Mouse (Mus musculus) frontal cortex, adult (tissue): ENCODE data around the gene Ddhd1.
A peak's percentile ranks its signal among the peaks of the same experiment; 100 is the strongest.

Experiments used
- ATAC-seq: cut with Nextera tagmentation; 2 replicates; pipeline ENCODE4 v1.9.2; 2017; ENCODE audit warnings: mild to moderate bottlenecking, moderate library complexity, mixed read lengths; ENCODE audit not compliant: low TSS enrichment

Gene Ddhd1

GRCm38 (mm10) chr14:45644786-45645185 lies 13.2 kb downstream of the Ddhd1 start:
- ATAC-seq: no peak

- ATAC-seq: no peak
Observed at GRCm38 (mm10) chr14:45644202-45644601, 13.7 kb downstream of the Ddhd1 start.

GRCm38 (mm10) chr14:45643461-45643860 lies 14.5 kb downstream of the Ddhd1 start:
- peak; percentile 86 for ATAC-seq

- ATAC-seq: no peak
Observed at GRCm38 (mm10) chr14:45642795-45643194, 15.1 kb downstream of the Ddhd1 start.

GRCm38 (mm10) chr14:45642217-45642616 lies 15.7 kb downstream of the Ddhd1 start:
- ATAC-seq: 0 out of 2 replicates have a peak, but pooled peaks have one; percentile 10

GRCm38 (mm10) chr14:45638717-45639116 lies 19.2 kb downstream of the Ddhd1 start:
- no peak for ATAC-seq

- no peak for ATAC-seq
Observed at GRCm38 (mm10) chr14:45635496-45635895, 22.4 kb downstream of the Ddhd1 start.

- no peak for ATAC-seq
Observed at GRCm38 (mm10) chr14:45632756-45633537, 25.0 kb downstream of the Ddhd1 start.

- no peak for ATAC-seq
Observed at GRCm38 (mm10) chr14:45630544-45630943, 27.4 kb downstream of the Ddhd1 start.

- no peak for ATAC-seq
Observed at GRCm38 (mm10) chr14:45629938-45630337, 28.0 kb downstream of the Ddhd1 start.

- no peak for ATAC-seq
Observed at GRCm38 (mm10) chr14:45618351-45618750, 39.6 kb downstream of the Ddhd1 start.

GRCm38 (mm10) chr14:45616526-45616925 lies 41.4 kb downstream of the Ddhd1 start:
- no peak for ATAC-seq

- ATAC-seq: no peak
Observed at GRCm38 (mm10) chr14:45615776-45616175, 42.2 kb downstream of the Ddhd1 start.

GRCm38 (mm10) chr14:45614822-45615221 lies 43.1 kb downstream of the Ddhd1 start:
- ATAC-seq: peak; percentile 10; the same call in 1 of the 2 replicates

- no peak for ATAC-seq
Observed at GRCm38 (mm10) chr14:45614406-45614805, 43.5 kb downstream of the Ddhd1 start.

- ATAC-seq: no peak
Observed at GRCm38 (mm10) chr14:45611654-45612053, 46.3 kb downstream of the Ddhd1 start.

GRCm38 (mm10) chr14:45602002-45602401 lies 55.9 kb downstream of the Ddhd1 start:
- ATAC-seq: peak; percentile 74

GRCm38 (mm10) chr14:45600587-45600986 lies 57.4 kb downstream of the Ddhd1 start:
- peak; percentile 76 for ATAC-seq

GRCm38 (mm10) chr14:45597855-45598254 lies 60.1 kb downstream of the Ddhd1 start:
- no peak for ATAC-seq

- ATAC-seq: no peak
Observed at GRCm38 (mm10) chr14:45593261-45593660, 64.7 kb downstream of the Ddhd1 start.

- 0 out of 2 replicates have a peak, but pooled peaks have one; percentile 21 for ATAC-seq
Observed at GRCm38 (mm10) chr14:45588403-45588802, 69.5 kb downstream of the Ddhd1 start.

GRCm38 (mm10) chr14:45587536-45587935 lies 70.4 kb downstream of the Ddhd1 start:
- no peak for ATAC-seq

- ATAC-seq: no peak
Observed at GRCm38 (mm10) chr14:45583494-45584027, 74.4 kb downstream of the Ddhd1 start.
